Mouse (Mus musculus) 3T3-L1 (cell line): ENCODE results near the gene Ppm1h.

Experiments
- DNase-seq: peaks from one replicate; pipeline ENCODE4 v3.0.0-alpha.2; 2015; ENCODE audit warnings: low read depth, low spot score

Gene Ppm1h

GRCm38 (mm10) chr10:122768204-122768892, 89.8 kb downstream of the Ppm1h start:
- no peak for DNase-seq

- DNase-seq = no peak
Measured at GRCm38 (mm10) chr10:122768893-122769341, 90.4 kb downstream of the Ppm1h start.

GRCm38 (mm10) chr10:122770337-122770736, 91.8 kb downstream of the Ppm1h start:
- no peak for DNase-seq

- DNase-seq = no peak
Measured at GRCm38 (mm10) chr10:122770987-122771386, 92.4 kb downstream of the Ppm1h start.

- no peak for DNase-seq
Measured at GRCm38 (mm10) chr10:122774169-122774568, 95.6 kb downstream of the Ppm1h start.

- DNase-seq = peak; percentile 52
Measured at GRCm38 (mm10) chr10:122777436-122777835, 98.9 kb downstream of the Ppm1h start.

GRCm38 (mm10) chr10:122777939-122778655, 99.5 kb downstream of the Ppm1h start:
- DNase-seq = no peak

GRCm38 (mm10) chr10:122779351-122779750, 100.8 kb downstream of the Ppm1h start:
- no peak for DNase-seq

- peak; percentile 25 for DNase-seq
Measured at GRCm38 (mm10) chr10:122782755-122783154, 104.2 kb downstream of the Ppm1h start.

- DNase-seq = no peak
Measured at GRCm38 (mm10) chr10:122789648-122790170, 111.1 kb downstream of the Ppm1h start.

GRCm38 (mm10) chr10:122792021-122792966, 113.7 kb downstream of the Ppm1h start:
- no peak for DNase-seq

GRCm38 (mm10) chr10:122793193-122793592, 114.6 kb downstream of the Ppm1h start:
- DNase-seq = no peak

- DNase-seq = peak; percentile 73
Measured at GRCm38 (mm10) chr10:122794187-122794850, 115.8 kb downstream of the Ppm1h start.

- peak; percentile 25 for DNase-seq
Measured at GRCm38 (mm10) chr10:122797955-122798354, 119.4 kb downstream of the Ppm1h start.

- DNase-seq = no peak
Measured at GRCm38 (mm10) chr10:122800003-122800731, 121.6 kb downstream of the Ppm1h start.

GRCm38 (mm10) chr10:122800732-122801110, 122.2 kb downstream of the Ppm1h start:
- no peak for DNase-seq

GRCm38 (mm10) chr10:122802218-122802617, 123.7 kb downstream of the Ppm1h start:
- DNase-seq = no peak

GRCm38 (mm10) chr10:122802901-122803300, 124.3 kb downstream of the Ppm1h start:
- DNase-seq = no peak

- DNase-seq = peak; percentile 89
Measured at GRCm38 (mm10) chr10:122803906-122804305, 125.3 kb downstream of the Ppm1h start.

- DNase-seq = no peak
Measured at GRCm38 (mm10) chr10:122805866-122806265, 127.3 kb downstream of the Ppm1h start.
